Mouse (Mus musculus) ES-Bruce4 (cell line): ENCODE results near the gene Tnnt2. TPM values are rescaled to one million over a fixed set of nuclear protein-coding genes. Genes with fewer than 3 reads are reported as not detected.

Experiments used
- H3K27ac ChIP-seq: 2 replicates; pipeline ENCODE4 v1.5.1; 2012; ENCODE audit warnings: low read length, inconsistent platforms; ENCODE audit not compliant: insufficient read depth
- H3K27me3 ChIP-seq: 2 replicates; pipeline ENCODE4 v1.6.1; 2012; ENCODE audit warnings: mild to moderate bottlenecking, low read length, inconsistent platforms; ENCODE audit not compliant: control insufficient read depth, poor library complexity, insufficient read depth, severe bottlenecking
- H3K36me3 ChIP-seq: 2 replicates; pipeline ENCODE4 v1.6.1; 2012; ENCODE audit warnings: inconsistent platforms, mild to moderate bottlenecking, low read length, moderate library complexity; ENCODE audit not compliant: control insufficient read depth, poor library complexity, insufficient read depth, severe bottlenecking
- H3K4me1 ChIP-seq: one replicate; pipeline ENCODE4 v1.8.1; 2011; ENCODE audit warnings: low read length; ENCODE audit not compliant: control insufficient read depth, insufficient read depth
- H3K4me3 ChIP-seq: 2 replicates; pipeline ENCODE4 v1.5.1; 2011; ENCODE audit warnings: low read depth, mild to moderate bottlenecking, low read length
- H3K9ac ChIP-seq: 2 replicates; pipeline ENCODE4 v1.6.1; 2012; ENCODE audit warnings: low read depth, mild to moderate bottlenecking, inconsistent platforms; ENCODE audit not compliant: poor library complexity, severe bottlenecking
- H3K9me3 ChIP-seq: replicated peaks from 2 replicates; pipeline ENCODE4 v1.6.1; 2012; ENCODE audit warnings: mild to moderate bottlenecking, low read length, inconsistent platforms; ENCODE audit not compliant: control insufficient read depth, poor library complexity, insufficient read depth, severe bottlenecking
- CTCF ChIP-seq: IDR thresholded peaks from one replicate; pipeline ENCODE4 v1.8.1; 2011; ENCODE audit warnings: low read depth, low read length
- EP300 ChIP-seq: IDR thresholded peaks from 2 replicates; pipeline ENCODE4 v1.6.1; 2011; ENCODE audit warnings: low read depth, low read length; ENCODE audit not compliant: insufficient read depth
- POLR2A ChIP-seq: IDR thresholded peaks from one replicate; pipeline ENCODE4 v1.8.1; 2011; ENCODE audit warnings: low read length; ENCODE audit not compliant: insufficient read depth
- polyA plus RNA-seq: library from polyadenylated mRNA; stranded (reverse); fragments of >200 nt; gene quantifications from 2 replicates; pipeline ENCODE4 v1.2.4, GENCODE M21; 2011; ENCODE audit warnings: low read depth; ENCODE audit not compliant: missing spikeins, insufficient read depth, insufficient read length

Tnnt2 gene
- polyA plus RNA-seq, 1 experiment: 1.6 TPM

DNA sequence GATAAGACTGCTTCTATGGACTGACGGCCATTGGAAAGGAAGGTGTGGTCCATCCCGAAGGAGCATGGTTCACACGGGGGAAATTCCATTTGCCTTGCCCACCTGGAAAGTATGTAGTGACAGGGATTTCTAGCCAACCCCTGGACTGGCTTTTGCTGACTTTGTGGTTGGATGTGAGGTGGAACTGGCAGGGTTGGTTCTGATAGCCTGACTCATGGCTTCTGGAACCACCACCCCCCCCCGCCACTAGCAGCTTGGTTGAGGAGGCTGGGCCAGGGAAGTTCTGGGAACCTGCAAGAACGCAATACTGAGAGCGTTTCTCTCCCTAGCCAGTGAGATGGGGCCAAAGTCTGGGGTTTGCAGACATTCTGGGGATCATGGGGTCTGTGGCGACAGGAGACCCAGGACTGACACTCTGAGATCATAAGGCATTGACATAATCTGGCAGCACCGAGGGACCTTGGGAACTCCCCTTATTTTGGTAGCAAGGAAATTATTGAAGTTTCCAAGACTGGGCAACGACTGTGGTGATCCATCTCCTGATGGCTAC is 27.7 kb downstream of the Tnnt2 start:
- no peaks in the 10 kb centered on the region for H3K4me1 ChIP-seq
- TF ChIP-seq EP300 (no peak), CTCF (no peak), POLR2A (no peak)
- H3K4me3 ChIP-seq: no peak overlapping the region
- H3K36me3 ChIP-seq: no peaks in the 10 kb centered on the region
- no peak overlapping the region for H3K27ac ChIP-seq
- no peaks in the 10 kb centered on the region for H3K27me3 ChIP-seq
- no peak overlapping the region for H3K9ac ChIP-seq
- H3K9me3 ChIP-seq: no peaks in the 10 kb centered on the region

DNA sequence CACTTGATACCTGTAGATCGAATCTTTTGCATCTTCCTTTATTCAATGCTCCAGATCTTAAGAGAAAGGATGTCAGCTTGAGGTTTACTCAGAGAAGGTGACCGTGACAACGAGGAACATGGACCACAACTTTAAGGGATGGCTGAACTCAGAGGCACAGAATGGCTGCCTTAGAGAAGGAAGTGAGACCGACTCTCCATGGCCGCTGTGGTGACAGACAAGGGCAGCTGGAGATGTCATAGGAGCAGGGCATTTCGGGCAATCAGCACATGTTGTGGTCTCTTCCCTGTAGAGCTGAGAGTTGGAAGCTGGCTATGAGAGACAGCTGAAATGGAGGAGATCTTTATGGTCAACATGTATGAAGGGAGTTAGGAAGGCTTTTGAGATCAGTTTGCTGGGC is 28.7 kb downstream of the Tnnt2 start:
- no peaks in the 10 kb centered on the region for H3K27me3 ChIP-seq
- no peaks in the 10 kb centered on the region for H3K4me1 ChIP-seq
- no peak overlapping the region for H3K4me3 ChIP-seq
- H3K27ac ChIP-seq: no peak overlapping the region
- TF ChIP-seq POLR2A (no peak), CTCF (no peak), EP300 (no peak)
- no peak overlapping the region for H3K9ac ChIP-seq
- H3K36me3 ChIP-seq: no peaks in the 10 kb centered on the region
- no peaks in the 10 kb centered on the region for H3K9me3 ChIP-seq

DNA sequence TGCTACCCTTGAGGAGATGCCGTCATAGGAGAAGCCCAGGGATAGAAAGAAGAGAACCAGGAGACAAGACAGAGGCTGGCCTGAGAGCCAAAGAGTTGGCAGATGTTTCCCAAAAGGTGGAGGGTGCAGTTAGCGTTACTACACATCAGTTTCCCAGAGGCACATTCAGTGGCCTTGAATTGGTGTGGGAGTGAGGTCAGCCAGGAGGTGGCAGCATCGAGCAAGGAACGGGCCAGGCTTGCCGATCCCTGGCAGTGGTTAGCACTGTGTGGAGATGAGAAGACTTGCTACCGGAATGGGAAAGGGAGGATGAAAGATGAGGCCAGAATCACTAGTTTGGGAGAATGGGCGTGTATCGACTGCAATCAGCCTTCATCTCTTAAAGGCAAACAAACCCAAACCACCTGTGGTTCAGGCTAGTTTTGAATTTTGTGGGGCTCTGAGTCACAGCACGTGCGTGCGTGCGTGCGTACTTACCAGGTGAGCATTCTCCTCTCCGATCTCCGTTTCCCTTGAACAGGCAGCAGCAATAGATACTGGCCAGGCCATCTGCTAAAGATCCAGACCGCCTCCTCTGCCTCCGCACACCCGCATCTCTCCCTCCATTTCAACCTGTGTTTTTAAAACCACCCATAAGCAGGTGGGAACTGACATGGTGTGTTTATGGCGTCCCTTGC is 29.5 kb downstream of the Tnnt2 start:
- H3K4me1 ChIP-seq: no peaks in the 10 kb centered on the region
- peak; percentile 98 for TF ChIP-seq CTCF
- no peak for TF ChIP-seq POLR2A
- TF ChIP-seq EP300: no peak
- no peaks in the 10 kb centered on the region for H3K36me3 ChIP-seq
- no peak overlapping the region; the same call in 1 of the 2 replicates for H3K9ac ChIP-seq
- H3K27ac ChIP-seq: no peak overlapping the region
- H3K9me3 ChIP-seq: no peaks in the 10 kb centered on the region
- peak overlapping the region; percentile 37 for H3K4me3 ChIP-seq
- H3K27me3 ChIP-seq: no peaks in the 10 kb centered on the region

DNA sequence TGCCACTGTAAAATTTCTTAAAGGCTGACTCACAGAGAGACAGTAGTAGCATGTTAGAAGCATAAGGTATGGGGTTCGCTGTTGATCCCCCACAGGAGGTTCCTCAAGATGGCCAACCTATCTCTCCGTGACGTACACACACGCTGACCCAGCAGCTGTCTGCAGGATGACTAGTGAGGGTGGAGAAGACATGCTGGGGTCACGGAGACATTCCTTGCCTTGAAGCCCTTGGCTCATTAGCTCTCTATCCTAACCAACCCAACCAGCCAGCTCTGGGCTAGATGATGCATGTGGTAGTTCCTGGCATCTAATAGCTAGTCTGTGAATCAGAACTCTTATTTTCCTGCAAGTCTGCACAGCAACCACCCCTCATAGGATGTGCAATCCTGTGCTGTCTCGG is 32.4 kb downstream of the Tnnt2 start:
- Histone ChIP-seq H3K27ac (no peak overlapping the region), H3K4me1 (no peaks in the 10 kb centered on the region), H3K4me3 (no peak overlapping the region), H3K9ac (no peak overlapping the region), H3K27me3 (no peaks in the 10 kb centered on the region), H3K9me3 (no peaks in the 10 kb centered on the region), H3K36me3 (no peaks in the 10 kb centered on the region)
- no peak for TF ChIP-seq POLR2A
- no peak for TF ChIP-seq EP300
- no peak for TF ChIP-seq CTCF

DNA sequence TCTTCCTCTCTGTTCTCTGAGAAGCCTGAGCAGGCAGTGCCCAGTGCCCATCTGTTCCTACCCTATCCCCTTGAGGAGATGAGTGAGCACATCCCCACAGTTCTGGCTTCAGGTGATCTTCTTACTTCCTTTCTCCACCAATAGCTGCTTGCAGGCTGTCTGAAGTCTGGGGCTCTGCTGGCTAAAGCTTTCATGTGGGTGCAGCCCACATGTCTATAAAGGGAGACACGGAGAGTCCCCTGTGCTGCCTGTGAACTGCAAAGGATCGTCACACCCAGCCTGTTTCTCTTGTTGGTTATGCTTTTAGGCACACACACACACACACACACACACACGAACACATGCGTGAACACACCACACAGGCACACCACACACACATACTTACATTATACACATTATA is 36.8 kb downstream of the Tnnt2 start:
- H3K9me3 ChIP-seq: no peaks in the 10 kb centered on the region
- H3K4me3 ChIP-seq: no peak overlapping the region
- H3K27me3 ChIP-seq: no peaks in the 10 kb centered on the region
- H3K36me3 ChIP-seq: no peaks in the 10 kb centered on the region
- H3K9ac ChIP-seq: no peak overlapping the region
- H3K4me1 ChIP-seq: no peaks in the 10 kb centered on the region
- no peak overlapping the region for H3K27ac ChIP-seq
- TF ChIP-seq CTCF: no peak

DNA sequence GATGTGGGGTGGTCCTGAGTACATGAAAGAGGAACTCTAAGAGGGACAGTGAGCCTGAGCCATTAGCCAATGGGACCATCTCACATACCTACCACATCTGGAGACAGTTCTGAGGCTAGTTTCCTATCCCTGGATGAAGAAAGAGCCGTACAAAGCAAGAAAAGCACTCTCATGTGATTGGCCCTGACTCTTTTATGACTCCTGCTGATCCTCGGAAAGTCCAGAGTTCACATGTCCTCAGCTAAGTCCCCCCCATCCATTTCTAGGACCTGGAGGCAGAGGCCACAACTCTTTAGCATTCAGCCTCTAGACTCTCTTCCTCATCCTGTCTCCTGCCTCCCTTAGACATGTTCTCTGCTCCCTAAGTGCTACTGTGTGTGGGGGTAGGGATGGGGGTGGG is 41.1 kb downstream of the Tnnt2 start:
- TF ChIP-seq POLR2A: no peak
- TF ChIP-seq EP300: no peak
- TF ChIP-seq CTCF: no peak
- Histone ChIP-seq H3K4me1 (no peaks in the 10 kb centered on the region), H3K27me3 (no peaks in the 10 kb centered on the region), H3K27ac (no peak overlapping the region), H3K36me3 (no peaks in the 10 kb centered on the region), H3K9me3 (no peaks in the 10 kb centered on the region), H3K9ac (no peak overlapping the region), H3K4me3 (no peak overlapping the region)
